Mouse (Mus musculus): Measurements from ENCODE around the gene Plek. TPM values are rescaled to one million over a fixed set of nuclear protein-coding genes. Genes with fewer than 3 reads are reported as not detected.

Gene Plek
- polyA plus RNA-seq, 1 experiment from 2014 or later = 2.2 TPM

- Histone ChIP-seq H3K9me3 (no peaks in the 10 kb centered on the region), H3K4me1 (replicated peaks) (no peaks in the 10 kb centered on the region), H3K27me3 (replicated peaks) (no peaks in the 10 kb centered on the region), H3K36me3 (no peaks in the 10 kb centered on the region), H3K4me2 (replicated peaks) (no peak overlapping the region), H3K9ac (no peak overlapping the region), H3K4me3 (replicated peaks) (no peak overlapping the region), H3K27ac (no peak overlapping the region)
- 89% methylated on average over 3 of the region's 3 CpGs for WGBS
- ATAC-seq = no peak
Observed at GRCm38 (mm10) chr11:16932159-16932558, 120.0 kb downstream of the Plek start.

Other genes with a start within 250 kb of the Plek start
- gene Fbxo48, start 101.0 kb downstream of the Plek start, polyA plus RNA-seq (2015; fragmentation: Nextera tagmentation; extraction: Ambion mirVana) = 1.4 and 1.6 TPM in 2 replicates
- gene Cnrip1, start 795 bp downstream of the Plek start, polyA plus RNA-seq (2015; fragmentation: Nextera tagmentation; extraction: Ambion mirVana) = 24.3 and 25.6 TPM in 2 replicates
- gene Ppp3r1, start 106.9 kb upstream of the Plek start, polyA plus RNA-seq (2015; fragmentation: Nextera tagmentation; extraction: Ambion mirVana) = 100 and 111 TPM in 2 replicates
- 24.7 and 27.2 TPM in 2 replicates for gene Wdr92, start 129.7 kb upstream of the Plek start, polyA plus RNA-seq (2015; fragmentation: Nextera tagmentation; extraction: Ambion mirVana)
- 80.1 and 89.9 TPM in 2 replicates for gene Pno1, start 159.2 kb upstream of the Plek start, polyA plus RNA-seq (2015; fragmentation: Nextera tagmentation; extraction: Ambion mirVana)
- gene C1d, start 205.2 kb upstream of the Plek start, polyA plus RNA-seq (2015; fragmentation: Nextera tagmentation; extraction: Ambion mirVana) = 96.8 and 116 TPM in 2 replicates